Mouse (Mus musculus) gonadal fat pad, adult 2 months (tissue): ENCODE measurements around the gene St3gal4. TPM values are rescaled to one million over a fixed set of nuclear protein-coding genes. Genes with fewer than 3 reads are reported as not detected.

ENCODE experiments used
- DNase-seq: peaks from one replicate; pipeline ENCODE4 v3.0.0-alpha.2; 2012; ENCODE audit warnings: low read depth
- polyA plus RNA-seq: library from polyadenylated mRNA; depleted of rRNA; stranded (reverse); fragments of >200 nt; gene quantifications from 2 replicates; pipeline ENCODE4 v1.2.3, GENCODE M21; 2012; rRNA removed

Gene St3gal4
- polyA plus RNA-seq, 1 experiment: 4.9 TPM

GRCm38 (mm10) chr9:35007697-35008341, 111.2 kb downstream of the St3gal4 start:
- no peak for DNase-seq

GRCm38 (mm10) chr9:35004113-35004512, 115.0 kb downstream of the St3gal4 start:
- DNase-seq: no peak

GRCm38 (mm10) chr9:34997880-34998865, 120.9 kb downstream of the St3gal4 start:
- no peak for DNase-seq

Other genes starting within 250 kb of the St3gal4 start
- 34.5 and 37.4 TPM in 2 replicates for gene Dcps, start 56.8 kb upstream of the St3gal4 start, polyA plus RNA-seq
- 134 and 157 TPM in 2 replicates for gene Srpr, start 80.9 kb upstream of the St3gal4 start, polyA plus RNA-seq
- 12.2 and 13.6 TPM in 2 replicates for gene Tirap, start 81.0 kb upstream of the St3gal4 start, polyA plus RNA-seq
- 36.9 and 41.5 TPM in 2 replicates for gene Foxred1, start 91.8 kb upstream of the St3gal4 start, polyA plus RNA-seq
- gene Fam118b, start 148.5 kb upstream of the St3gal4 start, polyA plus RNA-seq: 13.9 and 18.8 TPM in 2 replicates
- gene Rpusd4, start 148.6 kb upstream of the St3gal4 start, polyA plus RNA-seq: 9.4 and 11.5 TPM in 2 replicates